Mouse (Mus musculus) MEL (cell line): Measurements from ENCODE around the gene Foxn3. TPM values are rescaled to one million over a fixed set of nuclear protein-coding genes. Genes with fewer than 3 reads are reported as not detected.

Experiments used
- DNase-seq: peaks from one replicate; pipeline ENCODE4 v3.0.0; 2011; ENCODE audit warnings: low read depth, low spot score
- H3K27ac ChIP-seq: 2 replicates; pipeline ENCODE4 v1.5.1; 2012; ENCODE audit warnings: low read depth, mild to moderate bottlenecking, control low read depth, low read length, moderate library complexity; ENCODE audit not compliant: control insufficient read depth
- H3K27me3 ChIP-seq, 2 experiments: fragments of 150-350 bp in 1 of 2; sonication (generic) in 1 of 2; 2 replicates each; pipeline ENCODE4 v1.6.1; 2012; ENCODE audit warnings: low read length in 2 of 2, mild to moderate bottlenecking in 2 of 2, improper control_type of control experiment in 1 of 2, moderate library complexity in 1 of 2; ENCODE audit not compliant: insufficient read depth in 2 of 2, control insufficient read depth in 1 of 2
- H3K36me3 ChIP-seq, 2 experiments: 2 replicates each; pipeline ENCODE4 v1.6.1; 2012 to 2014; ENCODE audit warnings: low read length in 2 of 2, improper control_type of control experiment in 1 of 2, inconsistent platforms in 1 of 2, mild to moderate bottlenecking in 1 of 2; ENCODE audit not compliant: insufficient read depth in 2 of 2, control insufficient read depth in 1 of 2
- H3K4me1 ChIP-seq, 2 experiments: fragments of 150-350 bp in 1 of 2; sonication (generic) in 1 of 2; 2 replicates each; pipeline ENCODE4 v1.6.1; 2012; ENCODE audit warnings: low read length in 2 of 2, improper control_type of control experiment in 1 of 2, mild to moderate bottlenecking in 1 of 2; ENCODE audit not compliant: insufficient read depth in 2 of 2, control insufficient read depth in 1 of 2
- H3K4me3 ChIP-seq, 2 experiments: fragments of 150-350 bp in 1 of 2; sonication (generic) in 1 of 2; 2 replicates each; pipeline ENCODE4 v1.5.1; 2012; ENCODE audit warnings: low read depth in 2 of 2, low read length in 2 of 2, mild to moderate bottlenecking in 2 of 2, moderate library complexity in 2 of 2, control low read depth in 1 of 2, improper control_type of control experiment in 1 of 2; ENCODE audit not compliant: control insufficient read depth in 1 of 2, insufficient read depth in 1 of 2
- H3K79me2 ChIP-seq: 2 replicates; pipeline ENCODE4 v1.6.1; 2012; ENCODE audit warnings: mild to moderate bottlenecking, low read length, moderate library complexity; ENCODE audit not compliant: control insufficient read depth, poor library complexity, insufficient read depth
- H3K9ac ChIP-seq: 2 replicates; pipeline ENCODE4 v1.6.1; 2012; ENCODE audit warnings: low read depth, mild to moderate bottlenecking, control low read depth, low read length, moderate library complexity; ENCODE audit not compliant: control insufficient read depth, poor library complexity, severe bottlenecking
- H3K9me3 ChIP-seq: fragments of 150-350 bp; sonication (generic); replicated peaks from 2 replicates; pipeline ENCODE4 v1.6.1; 2012; ENCODE audit warnings: mild to moderate bottlenecking, low read length, improper control_type of control experiment, moderate library complexity; ENCODE audit not compliant: insufficient read depth
- BHLHE40 ChIP-seq: IDR thresholded peaks from 2 replicates; pipeline ENCODE4 v1.6.1; 2012; ENCODE audit warnings: low read depth, mild to moderate bottlenecking, inconsistent platforms, low read length, improper control_type of control experiment, borderline replicate concordance
- CHD1 ChIP-seq: IDR thresholded peaks from 2 replicates; pipeline ENCODE4 v1.6.1; 2012; ENCODE audit warnings: low read depth, mild to moderate bottlenecking, inconsistent platforms, low read length, improper control_type of control experiment
- CHD2 ChIP-seq: IDR thresholded peaks from 2 replicates; pipeline ENCODE4 v1.6.1; 2011; ENCODE audit warnings: low read length, improper control_type of control experiment
- E2F4 ChIP-seq: IDR thresholded peaks from 2 replicates; pipeline ENCODE4 v1.6.1; 2011; ENCODE audit warnings: low read depth, low read length, improper control_type of control experiment, borderline replicate concordance
- ELF1 ChIP-seq: IDR thresholded peaks from 2 replicates; pipeline ENCODE4 v1.6.1; 2014; ENCODE audit warnings: low read depth, mild to moderate bottlenecking, inconsistent platforms, low read length, improper control_type of control experiment, moderate library complexity
- EP300 ChIP-seq, 2 experiments: IDR thresholded peaks; 2 replicates each; pipeline ENCODE4 v1.6.1; 2011; ENCODE audit warnings: improper control_type of control experiment in 2 of 2, low read length in 2 of 2, low read depth in 1 of 2, mild to moderate bottlenecking in 1 of 2
- GABPA ChIP-seq: IDR thresholded peaks from 2 replicates; pipeline ENCODE4 v1.6.1; 2012; ENCODE audit warnings: low read depth, mild to moderate bottlenecking, inconsistent platforms, low read length, improper control_type of control experiment, moderate library complexity
- GATA1 ChIP-seq: IDR thresholded peaks from 2 replicates; pipeline ENCODE4 v1.6.1; 2011; ENCODE audit warnings: low read depth, low read length, improper control_type of control experiment
- HCFC1 ChIP-seq: IDR thresholded peaks from 2 replicates; pipeline ENCODE4 v1.6.1; 2012; ENCODE audit warnings: low read depth, mild to moderate bottlenecking, inconsistent platforms, low read length, improper control_type of control experiment, moderate library complexity
- JUND ChIP-seq: IDR thresholded peaks from 2 replicates; pipeline ENCODE4 v1.6.1; 2011; ENCODE audit warnings: low read depth, mild to moderate bottlenecking, improper control_type of control experiment, low read length
- MAX ChIP-seq: IDR thresholded peaks from 2 replicates; pipeline ENCODE4 v1.6.1; 2011; ENCODE audit warnings: low read length, improper control_type of control experiment
- MAZ ChIP-seq: IDR thresholded peaks from 2 replicates; pipeline ENCODE4 v1.6.1; 2012; ENCODE audit warnings: low read depth, mild to moderate bottlenecking, inconsistent platforms, low read length, improper control_type of control experiment
- MEF2A ChIP-seq: IDR thresholded peaks from 2 replicates; pipeline ENCODE4 v1.6.1; 2014; ENCODE audit warnings: low read depth, mild to moderate bottlenecking, inconsistent platforms, low read length, improper control_type of control experiment; ENCODE audit not compliant: poor library complexity, insufficient replicate concordance, severe bottlenecking; ENCODE audit errors: extremely low read depth
- MXI1 ChIP-seq: IDR thresholded peaks from 2 replicates; pipeline ENCODE4 v1.6.1; 2011; ENCODE audit warnings: mild to moderate bottlenecking, low read depth, low read length, improper control_type of control experiment
- MYB ChIP-seq: IDR thresholded peaks from 2 replicates; pipeline ENCODE4 v1.6.1; 2011; ENCODE audit warnings: mild to moderate bottlenecking, low read depth, low read length, improper control_type of control experiment
- MYC ChIP-seq: IDR thresholded peaks from 2 replicates; pipeline ENCODE4 v1.6.1; 2011; ENCODE audit warnings: low read depth, mild to moderate bottlenecking, low read length, improper control_type of control experiment, moderate library complexity
- NRF1 ChIP-seq: IDR thresholded peaks from 2 replicates; pipeline ENCODE4 v1.6.1; 2014; ENCODE audit warnings: low read depth, mild to moderate bottlenecking, inconsistent platforms, low read length, improper control_type of control experiment, moderate library complexity; ENCODE audit not compliant: poor library complexity, insufficient read depth, severe bottlenecking
- POLR2A ChIP-seq, 2 experiments: IDR thresholded peaks; 2 replicates each; pipeline ENCODE4 v1.6.1; 2011 to 2012; ENCODE audit warnings: low read length in 2 of 2, mild to moderate bottlenecking in 2 of 2, control low read depth in 1 of 2, improper control_type of control experiment in 1 of 2, low read depth in 1 of 2, moderate library complexity in 1 of 2; ENCODE audit not compliant: control insufficient read depth in 1 of 2, insufficient read depth in 1 of 2, poor library complexity in 1 of 2
- POLR2AphosphoS2 ChIP-seq: IDR thresholded peaks from 2 replicates; pipeline ENCODE4 v1.6.1; 2011; ENCODE audit warnings: low read length, improper control_type of control experiment
- POLR2AphosphoS5 ChIP-seq: IDR thresholded peaks from 2 replicates; pipeline ENCODE4 v1.6.1; 2012; ENCODE audit warnings: low read depth, borderline replicate concordance, mild to moderate bottlenecking, inconsistent platforms, low read length, moderate library complexity, mixed read lengths
- RAD21 ChIP-seq: IDR thresholded peaks from 2 replicates; pipeline ENCODE4 v1.6.1; 2011; ENCODE audit warnings: mild to moderate bottlenecking, low read depth, low read length, improper control_type of control experiment
- RCOR1 ChIP-seq: IDR thresholded peaks from 2 replicates; pipeline ENCODE4 v1.6.1; 2012; ENCODE audit warnings: low read depth, mild to moderate bottlenecking, inconsistent platforms, low read length, improper control_type of control experiment
- SIN3A ChIP-seq: IDR thresholded peaks from 2 replicates; pipeline ENCODE4 v1.6.1; 2012; ENCODE audit warnings: low read length, improper control_type of control experiment, inconsistent platforms
- SMC3 ChIP-seq: IDR thresholded peaks from 2 replicates; pipeline ENCODE4 v1.6.1; 2011; ENCODE audit warnings: low read depth, low read length, improper control_type of control experiment
- TBP ChIP-seq: IDR thresholded peaks from 2 replicates; pipeline ENCODE4 v1.8.0; 2011; ENCODE audit warnings: low read depth, low read length, improper control_type of control experiment
- TCF12 ChIP-seq: IDR thresholded peaks from 2 replicates; pipeline ENCODE4 v1.6.1; 2014; ENCODE audit warnings: low read depth, mild to moderate bottlenecking, inconsistent platforms, low read length, improper control_type of control experiment, moderate library complexity
- USF1 ChIP-seq: IDR thresholded peaks from 2 replicates; pipeline ENCODE4 v1.6.1; 2014; ENCODE audit warnings: low read depth, mild to moderate bottlenecking, inconsistent platforms, low read length, improper control_type of control experiment, moderate library complexity
- USF2 ChIP-seq, 2 experiments: IDR thresholded peaks; 2 replicates each; pipeline ENCODE4 v1.6.1; 2011 to 2012; ENCODE audit warnings: improper control_type of control experiment in 2 of 2, low read length in 2 of 2, borderline replicate concordance in 1 of 2, inconsistent platforms in 1 of 2, low read depth in 1 of 2, mild to moderate bottlenecking in 1 of 2; ENCODE audit not compliant: insufficient read depth in 1 of 2
- ZC3H11A ChIP-seq: IDR thresholded peaks from 2 replicates; pipeline ENCODE4 v1.6.1; 2012; ENCODE audit warnings: low read depth, mild to moderate bottlenecking, inconsistent platforms, low read length, improper control_type of control experiment
- ZKSCAN1 ChIP-seq: IDR thresholded peaks from 2 replicates; pipeline ENCODE4 v1.6.1; 2012; ENCODE audit warnings: low read depth, mild to moderate bottlenecking, inconsistent platforms, low read length, improper control_type of control experiment, moderate library complexity
- ZMIZ1 ChIP-seq: IDR thresholded peaks from 2 replicates; pipeline ENCODE4 v1.6.1; 2012; ENCODE audit warnings: low read depth, mild to moderate bottlenecking, inconsistent platforms, low read length, improper control_type of control experiment, moderate library complexity
- ZNF384 ChIP-seq: IDR thresholded peaks from 2 replicates; pipeline ENCODE4 v1.6.1; 2012; ENCODE audit warnings: low read depth, mild to moderate bottlenecking, inconsistent platforms, low read length, improper control_type of control experiment
- polyA plus RNA-seq, 2 experiments: library from polyadenylated mRNA; stranded (reverse) in 1 of 2; unstranded in 1 of 2; fragments of >175 nt in 1 of 2; fragments of >200 nt in 1 of 2; gene quantifications; 2 replicates each; pipeline versions ENCODE4 v1.2.1 to v1.2.4; 2012; ENCODE audit warnings: low replicate concordance in 2 of 2, low read depth in 1 of 2; ENCODE audit not compliant: insufficient read length in 2 of 2, insufficient read depth in 1 of 2, missing spikeins in 1 of 2
- total RNA-seq: library from RNA; depleted of rRNA; stranded (reverse); fragments of 300-350 nt; gene quantifications from 2 replicates; pipeline ENCODE4 v1.2.3, GENCODE M21; 2012

The Foxn3 gene
- total and polyA plus RNA-seq, 3 experiments = 15.5 to 22.8 TPM; not detected in 1

DNA sequence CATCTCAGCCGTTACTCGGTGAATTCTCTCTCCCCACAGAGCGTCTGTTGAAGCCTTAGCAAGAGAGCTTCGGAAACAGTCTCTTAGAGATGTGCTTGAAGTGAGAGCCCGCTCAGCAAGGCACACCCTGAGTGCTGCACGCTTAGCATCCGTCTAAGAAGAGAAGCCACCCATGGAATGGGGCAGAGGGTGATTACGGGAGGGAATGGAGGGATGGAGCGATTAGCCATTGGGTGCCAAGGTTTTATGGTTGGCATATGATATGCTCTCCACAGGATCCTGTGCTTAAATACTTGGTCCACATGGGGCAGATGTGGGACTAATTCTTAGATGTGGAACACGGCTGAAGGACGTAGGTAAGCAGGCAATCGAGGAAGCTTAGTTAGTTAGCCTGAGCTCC, 45.3 kb downstream of the Foxn3 start:
- Histone ChIP-seq H3K79me2 (no peaks in the 10 kb centered on the region; the same call in 1 of the 2 replicates), H3K27ac (no peak overlapping the region), H3K4me1 (no peaks in the 10 kb centered on the region), H3K9ac (no peak overlapping the region), H3K27me3 (no peaks in the 10 kb centered on the region), H3K4me3 (no peak overlapping the region), H3K9me3 (no peaks in the 10 kb centered on the region), H3K36me3 (no peaks in the 10 kb centered on the region; a peak in 2 of 4 replicates)
- no peak for DNase-seq
- no peak for TF ChIP-seq MEF2A
- no peak for TF ChIP-seq SMC3
- no peak for TF ChIP-seq BHLHE40
- no peak for TF ChIP-seq NRF1
- TF ChIP-seq SIN3A = no peak
- no peak for TF ChIP-seq RAD21
- TF ChIP-seq JUND = no peak
- no peak for TF ChIP-seq TCF12
- TF ChIP-seq CHD2 = no peak
- TF ChIP-seq HCFC1 = no peak
- TF ChIP-seq EP300 (IDR thresholded peaks at IDR 0.05; ENCODE audit: low read depth in 1 of 2, low read length in 2 of 2) = no peak
- TF ChIP-seq MAX = no peak
- no peak for TF ChIP-seq MYC
- TF ChIP-seq MYB = no peak
- no peak for TF ChIP-seq MAZ
- TF ChIP-seq USF2 (IDR thresholded peaks at IDR 0.05; ENCODE audit: borderline replicate concordance in 1 of 2, insufficient read depth in 1 of 2, low read depth in 1 of 2, low read length in 2 of 2) = no peak
- no peak for TF ChIP-seq POLR2AphosphoS2
- no peak for TF ChIP-seq ZNF384
- no peak for TF ChIP-seq GATA1
- no peak for TF ChIP-seq ZC3H11A

DNA sequence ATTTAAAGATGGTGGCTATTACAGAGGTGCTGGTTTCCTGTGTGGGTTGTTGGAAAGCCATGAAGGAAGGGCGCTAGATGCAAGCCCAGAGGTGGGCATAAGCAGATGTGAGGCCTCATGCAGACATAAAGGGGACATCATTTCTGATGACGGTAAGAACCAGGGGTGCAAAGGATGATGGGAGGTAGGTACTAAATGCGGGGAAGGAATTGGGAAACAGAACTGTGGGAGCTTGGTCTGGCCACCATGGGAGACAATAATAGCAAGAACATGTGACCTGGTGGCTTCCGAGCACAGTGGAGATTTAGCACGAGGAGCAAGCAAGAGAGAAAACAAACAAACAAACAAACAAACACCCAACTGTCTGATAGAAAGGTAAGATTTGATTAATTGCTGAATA, 46.1 kb downstream of the Foxn3 start:
- Histone ChIP-seq H3K27ac (no peak overlapping the region), H3K4me1 (no peaks in the 10 kb centered on the region), H3K79me2 (no peaks in the 10 kb centered on the region; the same call in 1 of the 2 replicates), H3K27me3 (no peaks in the 10 kb centered on the region), H3K9ac (no peak overlapping the region), H3K4me3 (no peak overlapping the region), H3K9me3 (no peaks in the 10 kb centered on the region), H3K36me3 (no peaks in the 10 kb centered on the region; a peak in 2 of 4 replicates)
- no peak for DNase-seq
- no peak for TF ChIP-seq GATA1
- TF ChIP-seq NRF1 = no peak
- no peak for TF ChIP-seq RCOR1
- TF ChIP-seq GABPA = no peak
- no peak for TF ChIP-seq CHD1
- TF ChIP-seq USF1 = no peak
- no peak for TF ChIP-seq TBP
- TF ChIP-seq ZKSCAN1 = no peak
- no peak for TF ChIP-seq POLR2AphosphoS5
- TF ChIP-seq ZC3H11A = no peak
- TF ChIP-seq E2F4 = no peak
- TF ChIP-seq POLR2A (IDR thresholded peaks at IDR 0.05; ENCODE audit: control insufficient read depth in 1 of 2, insufficient read depth in 1 of 2, low read depth in 1 of 2, low read length in 2 of 2, poor library complexity in 1 of 2) = no peak
- no peak for TF ChIP-seq MYC
- no peak for TF ChIP-seq MXI1
- TF ChIP-seq ELF1 = no peak
- TF ChIP-seq ZMIZ1 = no peak
- TF ChIP-seq MAX = no peak
